Mouse (Mus musculus): ENCODE data around the gene Npas3. TPM values are rescaled to one million over a fixed set of nuclear protein-coding genes. Genes with fewer than 3 reads are reported as not detected.

Npas3 gene
- polyA plus RNA-seq, 1 experiment from 2014 or later = 25.9 TPM

- Histone ChIP-seq H3K4me2 (replicated peaks) (0 out of 2 replicates have a peak overlapping the region, but pooled peaks have one; percentile 4), H3K36me3 (replicated peaks; ENCODE audit: control insufficient read depth, insufficient read depth) (no peaks in the 10 kb centered on the region), H3K9ac (no peak overlapping the region), H3K27ac (peak overlapping the region; percentile 15; the same call in 1 of the 2 replicates), H3K4me1 (replicated peaks; ENCODE audit: control insufficient read depth, insufficient read depth, low read length) (peaks cover 9% of the 10 kb centered on the region; the same call in 1 of the 2 replicates), H3K4me3 (replicated peaks; ENCODE audit: low read length) (no peak overlapping the region), H3K27me3 (ENCODE audit: control insufficient read depth, insufficient read depth, low read length) (no peaks in the 10 kb centered on the region), H3K9me3 (ENCODE audit: control insufficient read depth, low read length) (no peaks in the 10 kb centered on the region)
- DNase-seq (ENCODE audit: low spot score) (peak; percentile 42), ATAC-seq (ENCODE audit: low FRiP score) (no peak; the same call in 1 of the 2 replicates)
- 35% methylated on average over 12 of the region's 12 CpGs for WGBS
Measured at GRCm38 (mm10) chr12:53566712-53567387, 318.4 kb downstream of the Npas3 start.

- no peaks in the 10 kb centered on the region for H3K9me3 ChIP-seq (ENCODE audit: control insufficient read depth, low read length)
- H3K27me3 ChIP-seq (ENCODE audit: control insufficient read depth, insufficient read depth, low read length) = no peaks in the 10 kb centered on the region
- H3K9ac ChIP-seq = no peak overlapping the region
- DNase-seq (ENCODE audit: low spot score) = no peak
- H3K36me3 ChIP-seq (replicated peaks; ENCODE audit: control insufficient read depth, insufficient read depth) = no peaks in the 10 kb centered on the region
- 91% methylated on average over 5 of the region's 5 CpGs for WGBS
- H3K4me1 ChIP-seq (replicated peaks; ENCODE audit: control insufficient read depth, insufficient read depth, low read length) = no peaks in the 10 kb centered on the region
- no peak overlapping the region for H3K27ac ChIP-seq
- no peak for ATAC-seq (ENCODE audit: low FRiP score)
- no peak overlapping the region for H3K4me2 ChIP-seq (replicated peaks)
- H3K4me3 ChIP-seq (replicated peaks; ENCODE audit: low read length) = no peak overlapping the region
Measured at GRCm38 (mm10) chr12:53581181-53581580, 332.7 kb downstream of the Npas3 start.

GRCm38 (mm10) chr12:53587249-53587648, 338.8 kb downstream of the Npas3 start:
- ATAC-seq (ENCODE audit: low FRiP score) = 0 out of 2 replicates have a peak, but pooled peaks have one; percentile 51
- H3K27ac ChIP-seq = peak overlapping the region; percentile 66
- peaks cover 21% of the 10 kb centered on the region for H3K4me1 ChIP-seq (replicated peaks; ENCODE audit: control insufficient read depth, insufficient read depth, low read length)
- no peak for DNase-seq (ENCODE audit: low spot score)
- no peak overlapping the region for H3K4me2 ChIP-seq (replicated peaks)
- 54% methylated on average over 5 of the region's 5 CpGs for WGBS
- H3K4me3 ChIP-seq (replicated peaks; ENCODE audit: low read length) = no peak overlapping the region
- H3K36me3 ChIP-seq (replicated peaks; ENCODE audit: control insufficient read depth, insufficient read depth) = no peaks in the 10 kb centered on the region
- no peaks in the 10 kb centered on the region for H3K9me3 ChIP-seq (ENCODE audit: control insufficient read depth, low read length)
- no peaks in the 10 kb centered on the region for H3K27me3 ChIP-seq (ENCODE audit: control insufficient read depth, insufficient read depth, low read length)
- no peak overlapping the region for H3K9ac ChIP-seq

- H3K9ac ChIP-seq = no peak overlapping the region
- no peaks in the 10 kb centered on the region for H3K36me3 ChIP-seq (replicated peaks; ENCODE audit: control insufficient read depth, insufficient read depth)
- H3K4me3 ChIP-seq (replicated peaks; ENCODE audit: low read length) = no peak overlapping the region
- H3K4me2 ChIP-seq (replicated peaks) = 0 out of 2 replicates have a peak overlapping the region, but pooled peaks have one; percentile 1
- ATAC-seq (ENCODE audit: low FRiP score) (peak; percentile 88), DNase-seq (ENCODE audit: low spot score) (peak; percentile 71)
- peaks cover 21% of the 10 kb centered on the region for H3K4me1 ChIP-seq (replicated peaks; ENCODE audit: control insufficient read depth, insufficient read depth, low read length)
- H3K27ac ChIP-seq = peak overlapping the region; percentile 66
- no peaks in the 10 kb centered on the region for H3K9me3 ChIP-seq (ENCODE audit: control insufficient read depth, low read length)
- WGBS = 47% methylated on average over 19 of the region's 19 CpGs
- H3K27me3 ChIP-seq (ENCODE audit: control insufficient read depth, insufficient read depth, low read length) = no peaks in the 10 kb centered on the region
Measured at GRCm38 (mm10) chr12:53587691-53588504, 339.4 kb downstream of the Npas3 start.

- WGBS = 54% methylated on average over 6 of the region's 6 CpGs
- DNase-seq (ENCODE audit: low spot score) = no peak
- H3K4me3 ChIP-seq (replicated peaks; ENCODE audit: low read length) = no peak overlapping the region
- no peak overlapping the region for H3K27ac ChIP-seq
- no peak for ATAC-seq (ENCODE audit: low FRiP score)
- H3K9me3 ChIP-seq (ENCODE audit: control insufficient read depth, low read length) = no peaks in the 10 kb centered on the region
- peaks cover 21% of the 10 kb centered on the region for H3K4me1 ChIP-seq (replicated peaks; ENCODE audit: control insufficient read depth, insufficient read depth, low read length)
- no peak overlapping the region for H3K4me2 ChIP-seq (replicated peaks)
- no peaks in the 10 kb centered on the region for H3K27me3 ChIP-seq (ENCODE audit: control insufficient read depth, insufficient read depth, low read length)
- no peak overlapping the region for H3K9ac ChIP-seq
- no peaks in the 10 kb centered on the region for H3K36me3 ChIP-seq (replicated peaks; ENCODE audit: control insufficient read depth, insufficient read depth)
Measured at GRCm38 (mm10) chr12:53589446-53589961, 341.0 kb downstream of the Npas3 start.

GRCm38 (mm10) chr12:53605661-53606060, 357.2 kb downstream of the Npas3 start:
- H3K9me3 ChIP-seq (ENCODE audit: control insufficient read depth, low read length) = no peaks in the 10 kb centered on the region
- ATAC-seq (ENCODE audit: low FRiP score) (no peak; the same call in 1 of the 2 replicates), DNase-seq (ENCODE audit: low spot score) (peak; percentile 68)
- no peaks in the 10 kb centered on the region for H3K27me3 ChIP-seq (ENCODE audit: control insufficient read depth, insufficient read depth, low read length)
- H3K4me3 ChIP-seq (replicated peaks; ENCODE audit: low read length) = no peak overlapping the region
- WGBS = 36% methylated on average over 6 of the region's 6 CpGs
- no peaks in the 10 kb centered on the region for H3K4me1 ChIP-seq (replicated peaks; ENCODE audit: control insufficient read depth, insufficient read depth, low read length)
- H3K36me3 ChIP-seq (replicated peaks; ENCODE audit: control insufficient read depth, insufficient read depth) = no peaks in the 10 kb centered on the region
- H3K27ac ChIP-seq = no peak overlapping the region
- no peak overlapping the region for H3K4me2 ChIP-seq (replicated peaks)
- H3K9ac ChIP-seq = no peak overlapping the region

GRCm38 (mm10) chr12:53612120-53612519, 363.6 kb downstream of the Npas3 start:
- Histone ChIP-seq H3K36me3 (replicated peaks; ENCODE audit: control insufficient read depth, insufficient read depth) (no peaks in the 10 kb centered on the region), H3K4me3 (replicated peaks; ENCODE audit: low read length) (no peak overlapping the region), H3K4me1 (replicated peaks; ENCODE audit: control insufficient read depth, insufficient read depth, low read length) (peaks cover 5% of the 10 kb centered on the region; the same call in 1 of the 2 replicates), H3K9ac (no peak overlapping the region), H3K27ac (no peak overlapping the region), H3K9me3 (ENCODE audit: control insufficient read depth, low read length) (no peaks in the 10 kb centered on the region), H3K27me3 (ENCODE audit: control insufficient read depth, insufficient read depth, low read length) (no peaks in the 10 kb centered on the region), H3K4me2 (replicated peaks) (no peak overlapping the region)
- no peak for DNase-seq (ENCODE audit: low spot score)
- WGBS = 86% methylated on average over 7 of the region's 7 CpGs
- ATAC-seq (ENCODE audit: low FRiP score) = no peak

GRCm38 (mm10) chr12:53621271-53621670, 372.8 kb downstream of the Npas3 start:
- peaks cover 28% of the 10 kb centered on the region for H3K4me1 ChIP-seq (replicated peaks; ENCODE audit: control insufficient read depth, insufficient read depth, low read length)
- H3K4me2 ChIP-seq (replicated peaks) = no peak overlapping the region
- DNase-seq (ENCODE audit: low spot score) (no peak), ATAC-seq (ENCODE audit: low FRiP score) (no peak)
- no peak overlapping the region for H3K4me3 ChIP-seq (replicated peaks; ENCODE audit: low read length)
- H3K27me3 ChIP-seq (ENCODE audit: control insufficient read depth, insufficient read depth, low read length) = no peaks in the 10 kb centered on the region
- no peaks in the 10 kb centered on the region for H3K36me3 ChIP-seq (replicated peaks; ENCODE audit: control insufficient read depth, insufficient read depth)
- 48% methylated on average over 7 of the region's 7 CpGs for WGBS
- no peak overlapping the region for H3K9ac ChIP-seq
- H3K27ac ChIP-seq = no peak overlapping the region
- no peaks in the 10 kb centered on the region for H3K9me3 ChIP-seq (ENCODE audit: control insufficient read depth, low read length)

GRCm38 (mm10) chr12:53623793-53624192, 375.3 kb downstream of the Npas3 start:
- H3K27me3 ChIP-seq (ENCODE audit: control insufficient read depth, insufficient read depth, low read length) = no peaks in the 10 kb centered on the region
- WGBS = 20% methylated on average over 9 of the region's 9 CpGs
- no peaks in the 10 kb centered on the region for H3K36me3 ChIP-seq (replicated peaks; ENCODE audit: control insufficient read depth, insufficient read depth)
- no peak overlapping the region; the same call in 1 of the 2 replicates for H3K27ac ChIP-seq
- H3K4me2 ChIP-seq (replicated peaks) = no peak overlapping the region
- peak; percentile 53; the same call in 1 of the 2 replicates for ATAC-seq (ENCODE audit: low FRiP score)
- H3K9me3 ChIP-seq (ENCODE audit: control insufficient read depth, low read length) = no peaks in the 10 kb centered on the region
- H3K4me1 ChIP-seq (replicated peaks; ENCODE audit: control insufficient read depth, insufficient read depth, low read length) = peaks cover 28% of the 10 kb centered on the region
- H3K4me3 ChIP-seq (replicated peaks; ENCODE audit: low read length) = no peak overlapping the region
- DNase-seq (ENCODE audit: low spot score) = no peak
- H3K9ac ChIP-seq = no peak overlapping the region

All from hindbrain, embryonic 14.5 days (tissue).